Mouse (Mus musculus) cortical plate, adult 2 months (tissue): ENCODE data around the gene Coro2b.

Source experiments
- CTCF ChIP-seq: fragments of 200-500 bp; IDR thresholded peaks from 2 replicates; pipeline ENCODE4 v1.5.1; 2011; ENCODE audit warnings: mild to moderate bottlenecking, control low read depth, low read length; ENCODE audit not compliant: insufficient read depth; ENCODE audit errors: extremely low read depth
- POLR2A ChIP-seq: fragments of 200-500 bp; IDR thresholded peaks from 2 replicates; pipeline ENCODE4 v1.6.1; 2011; ENCODE audit warnings: mild to moderate bottlenecking, low read length, control low read depth; ENCODE audit not compliant: insufficient read depth; ENCODE audit errors: extremely low read depth

GRCm38 (mm10) chr9:62482788-62483187 lies 54.1 kb downstream of the Coro2b start:
- TF ChIP-seq CTCF (no peak), POLR2A (no peak)
